Mouse (Mus musculus) megakaryocyte progenitor cell, adult 5-6 weeks (primary cell): Measurements from ENCODE around the gene Rab3ip. TPM values are rescaled to one million over a fixed set of nuclear protein-coding genes. Genes with fewer than 3 reads are reported as not detected.

ENCODE experiments used
- ATAC-seq: replicated peaks from 2 replicates; pipeline ENCODE4 v1.8.0; 2016; ENCODE audit warnings: mild to moderate bottlenecking, moderate TSS enrichment, inconsistent platforms; ENCODE audit not compliant: poor library complexity
- total RNA-seq, 2 experiments: library from RNA; stranded (forward) in 1 of 2; stranded (reverse) in 1 of 2; fragments of 157-497, 149-512 nt in 1 of 2; fragments of 200-1000 nt in 1 of 2; gene quantifications; 2 replicates each; pipeline versions ENCODE4 v1.2.3 to v1.2.4; 2015 to 2017

The Rab3ip gene
- total RNA-seq, 2 experiments from 2014 or later, result 6.8 to 14.1 TPM

GRCm38 (mm10) chr10:116962152-116962551 is 11.6 kb upstream of the Rab3ip start:
- no peak for ATAC-seq

DNA sequence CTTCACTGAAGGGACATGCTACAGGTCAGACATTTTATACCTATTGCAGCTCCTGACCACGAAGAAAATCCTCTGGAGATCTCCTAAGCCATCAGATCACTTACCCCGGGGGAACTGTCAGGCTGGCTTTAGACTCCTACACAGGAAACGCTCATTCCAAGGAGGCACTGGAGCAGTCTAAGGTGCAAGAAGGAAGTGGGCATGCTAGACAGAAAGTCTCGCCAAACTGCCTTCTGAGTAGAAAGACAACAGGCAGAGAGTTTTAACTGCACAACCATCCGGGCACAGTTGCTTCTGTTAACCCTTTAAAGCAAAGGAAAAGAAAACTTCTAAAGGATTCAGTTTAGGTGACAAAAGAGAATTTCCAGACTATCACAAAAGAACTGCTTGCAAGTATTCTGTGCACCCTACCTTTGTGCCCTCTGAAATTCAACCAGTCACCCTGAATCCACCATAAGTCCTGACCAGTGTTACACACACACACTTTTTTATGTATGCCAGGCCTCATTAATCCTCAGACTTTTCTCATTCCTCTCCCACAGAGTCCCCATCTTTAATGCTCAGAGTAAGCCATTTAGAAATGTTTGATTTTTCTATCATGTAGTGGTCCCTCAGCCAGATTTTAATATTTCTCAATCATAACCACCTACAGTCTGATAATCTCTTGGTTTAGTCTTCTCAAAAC is 7.4 kb upstream of the Rab3ip start:
- ATAC-seq, result no peak

- ATAC-seq, result no peak
These were observed 6.1 kb upstream of the Rab3ip start for GRCm38 (mm10) chr10:116956483-116957158.

- no peak for ATAC-seq
These were observed 4.6 kb upstream of the Rab3ip start for GRCm38 (mm10) chr10:116955191-116955590.

GRCm38 (mm10) chr10:116950886-116951285 is 317 bp upstream of the Rab3ip start:
- 0 out of 2 replicates have a peak, but pooled peaks have one; percentile 13 for ATAC-seq

DNA sequence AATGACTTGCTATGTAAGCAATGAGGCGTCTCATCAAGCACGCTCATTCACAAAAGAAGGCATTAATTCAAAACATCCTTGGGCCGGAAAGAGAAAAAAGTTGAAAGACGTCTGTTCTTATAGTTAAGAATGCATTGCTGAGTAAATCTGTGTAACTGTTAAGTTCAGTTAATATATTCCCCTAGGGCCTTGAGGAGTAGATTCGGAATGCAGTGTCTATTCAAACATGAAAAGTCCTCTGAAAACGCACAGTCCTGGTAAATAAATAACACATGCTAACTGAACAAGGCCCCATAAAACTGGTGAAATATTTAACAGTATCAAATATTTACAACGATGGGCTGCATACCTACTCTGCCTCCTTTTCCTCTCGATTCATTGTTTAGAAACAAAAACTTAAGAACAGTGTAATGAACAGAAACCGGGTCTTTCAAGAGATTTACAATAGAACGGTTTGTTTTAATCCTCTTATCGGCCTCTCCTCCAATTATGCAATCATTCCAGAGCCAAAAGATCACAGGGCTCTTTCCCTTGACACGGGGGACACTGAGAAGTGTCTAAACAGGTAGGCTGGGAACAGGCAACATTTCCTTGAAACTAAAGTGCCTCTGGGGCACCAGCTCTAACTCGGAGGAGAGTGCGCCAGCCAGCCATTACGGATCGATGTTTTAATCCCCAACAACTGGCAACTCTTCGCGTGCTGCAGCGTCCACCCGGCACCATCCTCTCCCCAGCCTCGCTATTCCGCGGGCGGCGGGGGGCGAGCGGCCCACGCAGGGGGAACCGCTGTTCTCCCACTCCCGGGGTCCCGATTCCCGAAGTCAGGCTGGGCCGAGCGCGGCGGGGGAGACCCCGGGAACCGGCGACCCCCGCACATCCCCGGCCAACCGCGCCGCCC is 1.2 kb downstream of the Rab3ip start:
- peak; percentile 17 for ATAC-seq

GRCm38 (mm10) chr10:116948414-116948813 is 2.2 kb downstream of the Rab3ip start:
- ATAC-seq, result no peak

DNA sequence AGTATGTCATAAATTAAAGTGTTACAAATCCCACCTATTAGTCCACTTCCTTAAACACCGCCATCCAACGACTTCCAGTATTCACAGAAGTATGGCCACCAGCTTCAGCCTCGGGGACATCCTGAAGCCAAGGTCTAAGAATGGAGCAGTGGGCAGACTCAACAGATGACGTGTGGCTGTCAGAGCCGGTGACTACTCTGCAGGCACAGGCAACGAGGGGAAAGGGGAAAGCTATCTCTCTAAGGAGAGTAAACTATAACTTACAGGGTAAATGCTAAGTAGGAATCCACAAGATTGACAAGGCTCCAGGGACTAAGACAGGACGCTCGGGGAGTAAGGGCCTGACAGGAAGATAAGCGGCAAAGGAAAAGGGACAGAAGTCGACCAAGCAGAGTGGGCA is 5.6 kb downstream of the Rab3ip start:
- ATAC-seq, result no peak

DNA sequence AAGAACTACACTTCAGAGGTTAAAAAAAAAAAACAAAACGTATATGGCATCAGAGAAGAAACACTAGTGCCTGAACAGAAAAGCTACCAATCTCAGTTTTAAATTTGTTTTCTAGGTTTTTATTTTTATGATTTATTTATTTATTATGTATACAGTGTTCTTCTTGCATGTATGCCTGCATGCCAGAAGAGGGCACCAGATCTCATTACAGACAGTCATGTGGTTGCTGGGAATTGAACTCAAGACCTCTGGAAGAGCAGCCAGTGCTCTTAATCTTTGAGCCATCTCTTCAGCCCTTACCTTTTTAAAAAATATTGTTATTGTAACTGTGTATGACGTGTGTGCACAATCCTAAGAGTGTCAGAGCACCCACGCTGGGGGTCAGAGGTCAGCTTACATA is 6.4 kb downstream of the Rab3ip start:
- ATAC-seq, result no peak

DNA sequence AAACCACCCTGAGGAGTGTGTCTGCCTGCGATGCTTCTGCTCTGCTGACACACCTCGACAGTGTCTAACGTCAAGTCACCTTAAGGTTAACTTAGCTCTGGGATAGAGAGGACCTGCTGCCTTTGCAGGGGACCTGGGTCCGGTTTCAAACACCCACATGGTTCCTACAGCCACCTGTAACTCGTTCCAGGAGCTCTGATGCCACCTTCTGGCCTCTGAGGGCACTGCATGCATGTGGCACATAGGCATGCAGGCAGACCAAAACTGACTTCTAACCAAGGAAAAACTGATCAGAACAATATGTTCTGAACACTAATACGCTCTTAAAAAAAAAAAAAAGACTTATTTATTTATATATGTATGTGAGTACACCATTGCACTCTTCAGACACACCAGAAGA is 7.5 kb downstream of the Rab3ip start:
- peak; percentile 73 for ATAC-seq

- ATAC-seq, result no peak
These were observed 15.5 kb downstream of the Rab3ip start for GRCm38 (mm10) chr10:116935028-116935427.

GRCm38 (mm10) chr10:116933794-116934193 is 16.8 kb downstream of the Rab3ip start:
- no peak for ATAC-seq

GRCm38 (mm10) chr10:116932418-116932817 is 18.2 kb downstream of the Rab3ip start:
- ATAC-seq, result no peak

DNA sequence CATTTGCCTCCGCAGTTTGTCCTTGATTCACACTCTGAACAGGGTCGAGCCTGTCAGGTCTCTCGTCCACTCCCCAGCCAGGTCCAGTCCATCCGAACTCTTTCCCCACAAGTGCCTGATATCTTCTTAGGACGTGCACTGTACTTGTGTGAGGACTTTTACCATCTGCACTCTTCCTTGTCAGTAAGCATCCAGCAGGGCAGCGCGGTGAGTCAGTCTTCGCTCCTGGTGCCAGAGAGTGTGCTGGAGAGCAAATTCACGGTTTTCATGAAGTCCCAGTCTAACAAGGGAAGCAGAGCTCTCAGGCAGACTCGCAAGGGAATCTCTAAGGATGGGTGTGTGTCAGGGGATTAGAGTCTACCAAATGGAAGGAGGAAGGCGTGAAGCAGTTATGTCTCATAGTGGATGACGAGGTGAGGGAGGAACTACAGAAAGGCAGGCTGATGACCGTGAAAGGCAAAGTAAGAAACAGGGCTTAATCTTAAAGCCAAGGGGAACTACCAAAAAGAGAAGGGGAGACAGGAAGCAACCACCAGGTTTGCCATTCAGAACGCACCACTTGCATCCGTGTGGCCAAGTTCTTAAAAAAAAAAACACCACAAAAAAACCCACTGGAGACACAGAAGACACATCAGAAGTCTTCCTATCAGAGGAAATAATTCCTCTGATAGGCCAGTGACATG is 18.9 kb downstream of the Rab3ip start:
- peak; percentile 51 for ATAC-seq

DNA sequence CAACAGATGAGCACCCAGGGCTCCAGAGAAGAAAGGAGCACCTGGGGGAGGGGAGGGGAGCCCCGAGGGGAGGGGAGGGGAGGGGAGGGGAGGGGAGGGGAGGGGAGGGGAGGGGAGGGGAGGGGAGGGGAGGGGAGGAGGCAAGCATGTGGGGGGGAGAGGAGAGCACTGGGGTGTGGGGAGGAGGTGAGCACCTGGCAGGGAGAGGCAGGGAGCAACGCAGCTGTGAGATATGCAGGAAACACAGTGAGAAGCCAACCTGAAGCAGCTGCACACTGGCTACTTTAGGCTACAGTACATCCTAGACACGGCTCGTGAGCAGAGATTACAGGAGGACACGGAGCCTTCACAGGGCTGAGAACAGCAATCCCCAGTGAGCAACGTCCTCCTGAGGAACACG is 19.6 kb downstream of the Rab3ip start:
- no peak for ATAC-seq

DNA sequence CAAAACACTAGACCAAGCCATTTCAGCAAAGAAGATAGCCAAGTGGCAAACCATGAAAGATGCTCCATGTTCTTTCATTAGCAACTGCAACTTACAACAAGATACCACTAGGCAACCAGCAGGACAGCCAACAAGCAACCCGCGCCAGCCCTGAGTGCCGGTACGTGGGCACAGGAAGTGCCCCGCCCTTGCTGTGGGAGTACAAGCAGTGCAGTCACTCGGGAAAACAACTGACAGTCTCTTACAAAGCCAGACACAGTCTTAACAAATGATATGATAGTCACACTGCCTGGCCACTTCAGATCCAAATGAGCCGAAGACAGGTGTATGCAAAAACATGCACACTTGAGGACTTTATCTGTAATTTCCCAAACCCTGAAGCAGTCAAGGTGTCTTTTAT is 20.1 kb downstream of the Rab3ip start:
- ATAC-seq, result peak; percentile 56

- no peak for ATAC-seq
These were observed 21.7 kb downstream of the Rab3ip start for GRCm38 (mm10) chr10:116928826-116929225.

GRCm38 (mm10) chr10:116926428-116927113 is 24.0 kb downstream of the Rab3ip start:
- peak; percentile 56 for ATAC-seq

DNA sequence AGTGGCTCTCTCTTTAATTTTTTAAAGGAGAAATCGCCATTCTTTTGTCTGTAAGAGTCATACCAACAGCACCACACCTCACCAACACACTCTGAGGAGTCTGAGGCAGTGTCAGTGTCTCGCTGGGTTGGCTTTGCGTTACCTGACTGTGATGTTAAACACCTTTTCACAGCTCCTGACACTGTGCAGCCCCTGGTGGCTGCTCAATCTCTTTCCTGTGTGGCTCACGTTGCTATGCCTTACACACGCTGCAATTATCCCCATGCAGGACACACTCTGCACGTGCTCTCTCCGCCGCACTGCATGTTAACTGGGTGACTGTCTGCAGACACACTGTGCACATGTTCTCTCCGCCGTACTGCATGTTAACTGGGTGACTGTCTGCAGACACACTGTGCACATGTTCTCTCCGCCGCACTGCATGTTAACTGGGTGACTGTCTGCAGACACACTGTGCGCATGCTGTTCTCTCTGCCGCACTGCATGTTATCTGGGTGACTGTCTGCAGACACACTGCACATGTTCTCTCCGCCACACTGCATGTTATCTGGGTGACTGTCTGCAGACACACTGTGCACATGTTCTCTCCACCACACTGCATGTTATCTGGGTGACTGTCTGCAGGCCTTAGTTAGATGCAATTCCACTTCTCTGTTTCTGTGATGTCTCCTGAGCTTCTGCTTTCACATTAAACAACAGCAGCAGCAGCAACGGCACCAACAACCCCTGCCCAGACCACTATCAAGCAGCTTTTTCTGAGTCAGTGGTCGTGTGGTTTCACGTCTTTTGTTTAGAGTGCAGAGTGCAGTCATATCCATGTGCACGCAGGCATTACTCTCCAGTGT is 26.7 kb downstream of the Rab3ip start:
- ATAC-seq, result peak; percentile 47
